Mouse (Mus musculus): ENCODE measurements at regions not wholly inside any gene's neighbourhood (a gene's known extent, or its start where the extent isn't known, plus 50 kb on each side); places are given as distances from the start of the nearest gene placed in this dataset.

- no peak overlapping the region for H3K4me3 ChIP-seq (replicated peaks)
- H3K9ac ChIP-seq = no peak overlapping the region
- H3K4me1 ChIP-seq = no peaks in the 10 kb centered on the region
- H3K36me3 ChIP-seq = no peaks in the 10 kb centered on the region
- 96% methylated on average over 2 of the region's 2 CpGs for WGBS
- H3K27me3 ChIP-seq = no peaks in the 10 kb centered on the region
- no peak for ATAC-seq (ENCODE audit: insufficient number of reproducible peaks, low FRiP score, low TSS enrichment, low read depth)
- H3K27ac ChIP-seq (replicated peaks) = no peak overlapping the region
- H3K9me3 ChIP-seq (replicated peaks) = no peaks in the 10 kb centered on the region
- H3K4me2 ChIP-seq (replicated peaks) = no peak overlapping the region
Observed at GRCm38 (mm10) chr6:93478521-93478920, 535.2 kb upstream of the Adamts9 start.

DNA sequence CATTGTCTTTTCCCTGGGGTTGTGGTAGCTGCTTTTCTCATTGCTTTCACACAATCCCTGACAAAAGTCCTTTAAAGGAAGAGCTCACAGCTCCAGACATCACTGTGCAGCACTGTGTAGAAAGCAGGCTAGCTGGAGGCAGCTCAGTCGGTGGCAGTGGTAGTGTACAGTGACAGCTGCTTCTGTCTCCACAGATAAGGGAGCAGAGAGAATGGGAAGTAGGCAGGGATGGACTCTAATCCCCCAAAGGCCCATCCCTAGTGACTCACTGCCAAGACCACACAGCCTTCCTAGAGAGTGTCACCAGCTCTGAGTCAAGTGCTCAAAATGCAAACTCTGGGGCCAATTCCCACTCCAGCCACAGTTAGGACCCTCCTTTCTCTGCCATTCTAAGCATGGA lies 531.7 kb upstream of the Adamts9 start:
- no peak overlapping the region for H3K4me3 ChIP-seq (replicated peaks)
- ATAC-seq (ENCODE audit: insufficient number of reproducible peaks, low FRiP score, low TSS enrichment, low read depth) = no peak
- no peaks in the 10 kb centered on the region for H3K4me1 ChIP-seq
- no peak overlapping the region for H3K4me2 ChIP-seq (replicated peaks)
- H3K27ac ChIP-seq (replicated peaks) = no peak overlapping the region
- no peak overlapping the region for H3K9ac ChIP-seq
- 31% methylated on average over 1 of the region's 1 CpGs for WGBS
- H3K27me3 ChIP-seq = no peaks in the 10 kb centered on the region
- H3K9me3 ChIP-seq (replicated peaks) = no peaks in the 10 kb centered on the region
- H3K36me3 ChIP-seq = no peaks in the 10 kb centered on the region

GRCm38 (mm10) chr6:93467867-93468266 lies 524.6 kb upstream of the Adamts9 start:
- no peak overlapping the region for H3K4me2 ChIP-seq (replicated peaks)
- H3K9ac ChIP-seq = no peak overlapping the region
- 88% methylated on average over 5 of the region's 5 CpGs for WGBS
- no peaks in the 10 kb centered on the region for H3K36me3 ChIP-seq
- no peak overlapping the region for H3K27ac ChIP-seq (replicated peaks)
- ATAC-seq (ENCODE audit: insufficient number of reproducible peaks, low FRiP score, low TSS enrichment, low read depth) = no peak
- no peak overlapping the region for H3K4me3 ChIP-seq (replicated peaks)
- H3K27me3 ChIP-seq = no peaks in the 10 kb centered on the region
- no peaks in the 10 kb centered on the region for H3K9me3 ChIP-seq (replicated peaks)
- H3K4me1 ChIP-seq = no peaks in the 10 kb centered on the region

DNA sequence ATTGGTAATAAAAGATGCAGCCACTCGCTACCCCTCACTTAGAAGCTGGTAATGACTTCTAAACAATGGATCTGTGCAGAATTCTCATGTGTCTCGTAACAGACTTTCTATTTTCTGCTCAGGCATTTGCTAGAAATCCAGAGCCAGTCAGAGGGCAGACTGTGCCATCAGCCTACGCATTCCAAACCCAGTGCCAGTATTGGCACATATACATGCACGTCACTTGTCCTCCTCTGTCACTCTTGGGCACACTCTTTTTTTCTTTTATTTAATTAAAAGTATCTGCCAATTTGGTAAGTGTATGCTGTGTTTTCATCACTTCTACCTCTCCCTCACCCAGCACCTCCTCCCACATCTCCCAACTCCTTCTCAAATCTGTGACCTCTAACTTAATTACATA lies 519.6 kb upstream of the Adamts9 start:
- no peak for ATAC-seq (ENCODE audit: insufficient number of reproducible peaks, low FRiP score, low TSS enrichment, low read depth)
- Histone ChIP-seq H3K9ac (no peak overlapping the region), H3K4me1 (no peaks in the 10 kb centered on the region), H3K4me2 (replicated peaks) (no peak overlapping the region), H3K9me3 (replicated peaks) (no peaks in the 10 kb centered on the region), H3K36me3 (no peaks in the 10 kb centered on the region), H3K27ac (replicated peaks) (no peak overlapping the region), H3K27me3 (no peaks in the 10 kb centered on the region), H3K4me3 (replicated peaks) (no peak overlapping the region)
- WGBS = 74% methylated on average over 4 of the region's 4 CpGs

GRCm38 (mm10) chr6:93461374-93461773 lies 518.1 kb upstream of the Adamts9 start:
- Histone ChIP-seq H3K36me3 (no peaks in the 10 kb centered on the region), H3K27ac (replicated peaks) (no peak overlapping the region), H3K4me3 (replicated peaks) (no peak overlapping the region), H3K9me3 (replicated peaks) (no peaks in the 10 kb centered on the region), H3K9ac (no peak overlapping the region), H3K4me1 (no peaks in the 10 kb centered on the region), H3K27me3 (no peaks in the 10 kb centered on the region), H3K4me2 (replicated peaks) (no peak overlapping the region)
- ATAC-seq (ENCODE audit: insufficient number of reproducible peaks, low FRiP score, low TSS enrichment, low read depth) = no peak
- 72% methylated on average over 3 of the region's 3 CpGs for WGBS

DNA sequence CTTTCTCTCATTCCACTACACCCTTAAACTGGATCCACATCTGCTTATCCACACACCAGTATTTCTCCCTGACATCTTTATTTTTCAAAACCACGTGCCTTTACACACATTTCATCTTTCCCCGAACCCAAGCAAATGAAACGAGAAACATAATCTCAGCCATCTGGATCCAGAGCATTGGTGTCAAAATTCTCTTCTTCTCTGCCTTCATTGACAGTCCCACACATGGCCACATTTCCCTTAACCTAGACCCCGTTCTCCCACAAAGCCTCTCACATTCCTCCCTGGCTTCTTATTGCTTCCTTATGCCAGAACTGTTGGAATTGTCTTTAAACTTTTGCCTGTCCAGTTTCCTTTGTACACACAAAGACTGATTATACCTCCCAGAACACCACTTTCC lies 514.3 kb upstream of the Adamts9 start:
- Histone ChIP-seq H3K4me3 (replicated peaks) (no peak overlapping the region), H3K9me3 (replicated peaks) (no peaks in the 10 kb centered on the region), H3K36me3 (no peaks in the 10 kb centered on the region), H3K4me2 (replicated peaks) (no peak overlapping the region), H3K4me1 (no peaks in the 10 kb centered on the region), H3K27me3 (no peaks in the 10 kb centered on the region), H3K27ac (replicated peaks) (no peak overlapping the region), H3K9ac (no peak overlapping the region)
- no peak for ATAC-seq (ENCODE audit: insufficient number of reproducible peaks, low FRiP score, low TSS enrichment, low read depth)
- 26% methylated on average over 4 of the region's 4 CpGs for WGBS

DNA sequence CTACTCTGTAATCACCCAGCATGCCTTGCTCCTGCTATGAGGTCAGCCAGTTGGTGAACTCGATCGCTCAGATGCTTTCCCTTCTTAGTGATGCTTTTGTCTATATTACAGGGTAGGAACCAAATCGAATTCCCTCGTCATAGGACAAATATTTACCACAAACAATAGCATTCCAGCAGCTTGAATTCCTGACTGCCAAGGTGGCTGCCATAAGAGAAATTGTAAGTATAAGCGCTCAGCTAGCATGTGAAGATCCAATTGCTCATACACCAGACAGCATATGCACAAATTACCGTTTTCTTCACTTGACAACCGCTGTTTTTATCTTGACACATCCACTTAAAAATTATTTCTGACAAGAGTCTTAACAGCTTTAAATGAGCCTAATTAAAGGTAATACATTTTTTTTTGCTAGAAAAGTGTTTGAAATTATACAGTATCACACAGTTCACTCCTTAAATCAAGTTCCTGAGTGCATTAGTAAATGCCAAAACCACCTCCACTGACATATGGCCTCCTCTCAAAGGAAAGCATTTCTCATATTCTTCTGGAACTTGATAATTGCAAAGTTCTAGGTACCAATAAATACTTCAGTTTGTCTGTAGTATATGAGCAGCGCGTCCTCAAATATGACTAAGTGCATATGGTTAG lies 513.2 kb upstream of the Adamts9 start:
- H3K4me2 ChIP-seq (replicated peaks) = no peak overlapping the region
- H3K27ac ChIP-seq (replicated peaks) = no peak overlapping the region
- no peaks in the 10 kb centered on the region for H3K4me1 ChIP-seq
- ATAC-seq (ENCODE audit: insufficient number of reproducible peaks, low FRiP score, low TSS enrichment, low read depth) = no peak
- no peaks in the 10 kb centered on the region for H3K36me3 ChIP-seq
- H3K9me3 ChIP-seq (replicated peaks) = no peaks in the 10 kb centered on the region
- H3K4me3 ChIP-seq (replicated peaks) = no peak overlapping the region
- 74% methylated on average over 9 of the region's 9 CpGs for WGBS
- H3K9ac ChIP-seq = no peak overlapping the region
- H3K27me3 ChIP-seq = no peaks in the 10 kb centered on the region

DNA sequence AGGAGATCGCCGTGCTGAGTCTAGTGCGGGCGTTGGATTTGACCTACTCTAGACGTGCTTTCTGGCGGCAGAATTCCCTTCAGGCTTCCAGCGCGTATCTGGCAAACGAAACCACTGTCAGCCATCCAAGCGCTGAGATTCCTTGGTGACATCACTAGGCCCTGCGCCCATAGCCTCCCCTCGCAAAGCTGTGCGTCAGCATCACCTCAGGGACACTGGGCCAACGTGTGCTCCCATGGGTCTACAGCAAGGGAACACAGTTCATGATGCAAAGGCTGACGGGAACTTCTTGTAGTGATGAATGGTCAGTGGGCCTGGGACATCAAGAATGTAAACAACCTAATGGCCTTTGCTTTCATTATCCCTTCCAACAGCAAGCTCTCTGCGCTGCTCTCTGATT lies 502.3 kb upstream of the Adamts9 start:
- no peak for ATAC-seq (ENCODE audit: insufficient number of reproducible peaks, low FRiP score, low TSS enrichment, low read depth)
- 78% methylated on average over 16 of the region's 16 CpGs for WGBS
- no peaks in the 10 kb centered on the region for H3K36me3 ChIP-seq
- H3K9ac ChIP-seq = no peak overlapping the region
- no peak overlapping the region for H3K4me2 ChIP-seq (replicated peaks)
- H3K4me1 ChIP-seq = peaks cover 8% of the 10 kb centered on the region
- H3K9me3 ChIP-seq (replicated peaks) = no peaks in the 10 kb centered on the region
- no peak overlapping the region for H3K27ac ChIP-seq (replicated peaks)
- H3K4me3 ChIP-seq (replicated peaks) = no peak overlapping the region
- H3K27me3 ChIP-seq = no peaks in the 10 kb centered on the region

GRCm38 (mm10) chr6:93445124-93445523 lies 501.8 kb upstream of the Adamts9 start:
- no peak overlapping the region for H3K4me3 ChIP-seq (replicated peaks)
- ATAC-seq (ENCODE audit: insufficient number of reproducible peaks, low FRiP score, low TSS enrichment, low read depth) = no peak
- 53% methylated on average over 5 of the region's 5 CpGs for WGBS
- no peaks in the 10 kb centered on the region for H3K36me3 ChIP-seq
- no peak overlapping the region for H3K4me2 ChIP-seq (replicated peaks)
- no peak overlapping the region for H3K27ac ChIP-seq (replicated peaks)
- H3K4me1 ChIP-seq = peaks cover 8% of the 10 kb centered on the region
- no peak overlapping the region for H3K9ac ChIP-seq
- H3K27me3 ChIP-seq = no peaks in the 10 kb centered on the region
- H3K9me3 ChIP-seq (replicated peaks) = no peaks in the 10 kb centered on the region

DNA sequence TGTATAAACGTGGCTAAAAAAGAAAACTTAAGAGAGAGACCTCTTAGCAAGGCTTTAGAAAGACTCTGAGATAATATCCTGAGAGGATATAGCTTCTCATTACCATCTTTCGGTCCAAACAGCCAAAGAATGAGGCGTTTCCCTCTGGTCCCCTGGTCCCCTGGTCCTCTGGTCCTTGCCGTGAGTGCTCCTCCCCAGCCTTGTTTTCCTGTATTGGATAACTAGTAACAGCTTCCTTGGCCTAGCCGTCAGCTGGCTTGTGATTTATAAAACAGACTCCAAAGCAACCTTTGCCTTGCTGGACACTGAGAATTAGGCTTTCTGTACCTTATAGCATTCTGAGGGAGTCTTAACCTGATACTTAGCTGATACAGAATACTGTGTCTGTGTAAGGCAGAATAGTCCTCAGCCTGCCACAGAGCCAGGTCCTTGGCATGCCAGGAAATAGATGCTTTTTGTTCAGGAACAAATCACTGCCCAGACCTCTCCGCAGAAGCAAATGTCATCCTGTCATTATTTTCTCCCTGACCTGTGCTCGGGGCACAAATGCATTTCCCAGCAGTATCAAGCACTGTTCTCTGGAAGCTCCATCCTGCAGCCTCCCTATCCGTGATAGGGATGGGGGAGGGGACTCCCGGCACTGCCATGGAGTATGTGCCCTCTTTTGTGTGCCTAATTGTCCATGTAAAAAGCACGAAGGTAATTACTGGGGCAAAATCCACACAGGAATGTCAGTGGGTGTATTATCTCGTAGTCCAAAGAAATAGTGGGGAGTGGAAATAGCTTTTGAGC lies 500.7 kb upstream of the Adamts9 start:
- 22% methylated on average over 11 of the region's 11 CpGs for WGBS
- H3K27ac ChIP-seq (replicated peaks) = peak overlapping the region; percentile 39; the same call in 1 of the 2 replicates

GRCm38 (mm10) chr6:93433446-93433845 lies 490.2 kb upstream of the Adamts9 start:
- no peaks in the 10 kb centered on the region for H3K4me1 ChIP-seq
- no peak overlapping the region for H3K9ac ChIP-seq
- no peak overlapping the region for H3K27ac ChIP-seq (replicated peaks)
- H3K9me3 ChIP-seq (replicated peaks) = no peaks in the 10 kb centered on the region
- H3K4me3 ChIP-seq (replicated peaks) = no peak overlapping the region
- H3K27me3 ChIP-seq = no peaks in the 10 kb centered on the region
- ATAC-seq (ENCODE audit: insufficient number of reproducible peaks, low FRiP score, low TSS enrichment, low read depth) = no peak
- WGBS = 78% methylated on average over 1 of the region's 1 CpGs
- no peak overlapping the region for H3K4me2 ChIP-seq (replicated peaks)
- H3K36me3 ChIP-seq = no peaks in the 10 kb centered on the region

More for the DNA sequence above, 500.7 kb upstream of the Adamts9 start:
- Histone ChIP-seq H3K36me3 (no peaks in the 10 kb centered on the region), H3K9ac (no peak overlapping the region), H3K4me2 (replicated peaks) (no peak overlapping the region), H3K27me3 (no peaks in the 10 kb centered on the region), H3K9me3 (replicated peaks) (no peaks in the 10 kb centered on the region), H3K4me3 (replicated peaks) (no peak overlapping the region), H3K4me1 (peaks cover 8% of the 10 kb centered on the region)
- 0 out of 2 replicates have a peak, but pooled peaks have one; percentile 15 for ATAC-seq (ENCODE audit: insufficient number of reproducible peaks, low FRiP score, low TSS enrichment, low read depth)

DNA sequence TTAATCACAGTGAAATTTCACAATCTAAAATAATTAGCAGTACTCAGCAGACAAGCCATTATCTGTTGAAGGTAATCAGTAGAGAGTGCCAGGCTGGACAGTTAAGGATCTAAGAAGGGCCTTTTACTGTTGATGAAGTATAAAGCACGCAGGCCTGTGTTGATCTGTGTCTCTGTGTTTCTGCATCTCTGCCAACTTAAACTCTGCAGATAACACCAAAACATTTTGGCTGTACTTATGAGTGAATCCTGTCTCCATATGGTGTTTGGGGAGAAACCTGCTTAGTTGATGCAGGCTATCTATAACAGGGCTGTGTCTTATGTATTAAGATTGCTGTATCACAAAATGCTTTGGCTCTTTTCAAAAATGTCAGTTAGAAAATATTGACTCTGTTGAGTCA lies 482.8 kb upstream of the Adamts9 start:
- WGBS = 73% methylated on average over 1 of the region's 1 CpGs
- Histone ChIP-seq H3K36me3 (no peaks in the 10 kb centered on the region), H3K27ac (replicated peaks) (no peak overlapping the region), H3K9ac (no peak overlapping the region), H3K4me1 (no peaks in the 10 kb centered on the region), H3K4me2 (replicated peaks) (no peak overlapping the region), H3K9me3 (replicated peaks) (no peaks in the 10 kb centered on the region), H3K27me3 (no peaks in the 10 kb centered on the region), H3K4me3 (replicated peaks) (no peak overlapping the region)
- ATAC-seq (ENCODE audit: insufficient number of reproducible peaks, low FRiP score, low TSS enrichment, low read depth) = no peak
